ENCODE assay signal across 8 mouse cellular contexts in genomic region chr2:125624127-125624685, GRCm38 (mm10). TPM values are rescaled to one million over a fixed set of nuclear protein-coding genes. Genes with fewer than 3 reads are reported as not detected.
DNase-seq lines count a peak whose midpoint lies in the region; ATAC-seq and TF ChIP-seq lines count a peak whose summit lies in the region.

No protein-coding gene starts in this region.

- no peaks in the 10 kb centered on the region for H3K9me3 ChIP-seq in heart, embryonic 15.5 days (replicated peaks)
- H3K9me3 ChIP-seq in MEL (replicated peaks; ENCODE audit: insufficient read depth, low read length): no peaks in the 10 kb centered on the region
- H3K9me3 ChIP-seq in heart, embryonic 16.5 days (replicated peaks; ENCODE audit: control insufficient read depth, low read length): no peaks in the 10 kb centered on the region

- peaks cover 15% of the 10 kb centered on the region for H3K36me3 ChIP-seq in heart, embryonic 15.5 days
- peaks cover 9 to 15% of the 10 kb centered on the region in 2 experiments for H3K36me3 ChIP-seq in MEL (ENCODE audit: control insufficient read depth in 1 of 2, insufficient read depth in 2 of 2, low read length in 2 of 2)
- peaks cover 7% of the 10 kb centered on the region for H3K36me3 ChIP-seq in heart, embryonic 16.5 days (ENCODE audit: control insufficient read depth, insufficient read depth)
- peaks cover 11% of the 10 kb centered on the region for H3K36me3 ChIP-seq in macrophage (ENCODE audit: inconsistent target)

- no peak for TF ChIP-seq RAD21 in MEL (IDR thresholded peaks at IDR 0.05; ENCODE audit: low read depth, low read length)

- 0 out of 2 replicates have a peak overlapping the region, but pooled peaks have one; percentile 15 for H3K27ac ChIP-seq in heart, embryonic 15.5 days
- H3K27ac ChIP-seq in MEL (ENCODE audit: control insufficient read depth, low read depth, low read length) (peak overlapping the region; percentile 80), macrophage (peak overlapping the region; percentile 14; the same call in 1 of the 2 replicates)
- peak overlapping the region; percentile 76 for H3K27ac ChIP-seq in heart, embryonic 16.5 days (ENCODE audit: low read length)

- DNase-seq in heart, postnatal 36 days: no peak
- peak; percentile 75 for DNase-seq in MEL (ENCODE audit: low read depth, low spot score)
- DNase-seq in cerebellum, postnatal 4 days (ENCODE audit: low spot score in 2 of 2): no peak
- DNase-seq in layer of hippocampus, adult 9-10 months (ENCODE audit: low spot score): no peak

- H3K79me2 ChIP-seq in MEL (ENCODE audit: control insufficient read depth, insufficient read depth, low read length, poor library complexity): peaks cover 29% of the 10 kb centered on the region
- H3K79me2 ChIP-seq in macrophage (ENCODE audit: inconsistent target): peaks cover 46% of the 10 kb centered on the region

- H3K4me1 ChIP-seq in heart, embryonic 15.5 days (replicated peaks): peaks cover 30% of the 10 kb centered on the region
- peaks cover 0 to 12% of the 10 kb centered on the region in 2 experiments; a peak in 2 of 4 replicates for H3K4me1 ChIP-seq in MEL (ENCODE audit: control insufficient read depth in 1 of 2, insufficient read depth in 2 of 2, low read length in 2 of 2)
- H3K4me1 ChIP-seq in heart, embryonic 16.5 days (ENCODE audit: control insufficient read depth, insufficient read depth, low read length): peaks cover 26% of the 10 kb centered on the region

- H3K4me2 ChIP-seq in heart, embryonic 15.5 days: peak overlapping the region; percentile 61
- H3K4me2 ChIP-seq in heart, embryonic 16.5 days (ENCODE audit: low read depth, low read length): peak overlapping the region; percentile 66

- TF ChIP-seq EP300 in MEL (IDR thresholded peaks at IDR 0.05; ENCODE audit: low read depth in 1 of 2, low read length in 2 of 2): no peak

- H3K27me3 ChIP-seq in heart, embryonic 15.5 days: no peaks in the 10 kb centered on the region
- no peaks in the 10 kb centered on the region for H3K27me3 ChIP-seq in MEL (ENCODE audit: control insufficient read depth in 1 of 2, insufficient read depth in 2 of 2, low read length in 2 of 2)
- no peaks in the 10 kb centered on the region for H3K27me3 ChIP-seq in heart, embryonic 16.5 days (ENCODE audit: control insufficient read depth, insufficient read depth, low read length)

- 11% methylated on average over 9 of the region's 9 CpGs for WGBS in heart, embryonic 15.5 days
- 6% methylated on average over 9 of the region's 9 CpGs for WGBS in heart, embryonic 16.5 days
- 9% methylated on average over 9 of the region's 9 CpGs for whole genome bisulfite sequencing in macrophage (ENCODE audit: missing documents)

- ATAC-seq in heart, embryonic 15.5 days (replicated peaks; ENCODE audit: insufficient number of reproducible peaks, insufficient read depth, low FRiP score, low read depth): no peak
- ATAC-seq in heart, embryonic 16.5 days (replicated peaks; ENCODE audit: extremely low read depth, insufficient read depth, low FRiP score): no peak
- no peak for ATAC-seq in granulocyte monocyte progenitor cell, adult 5-6 weeks (replicated peaks; ENCODE audit: poor library complexity, severe bottlenecking)

- no peak; a peak in 1 of 4 replicates for TF ChIP-seq POLR2A in MEL (IDR thresholded peaks at IDR 0.05; ENCODE audit: control insufficient read depth in 1 of 2, insufficient read depth in 1 of 2, low read depth in 1 of 2, low read length in 2 of 2, poor library complexity in 1 of 2)

- TF ChIP-seq CTCF in MEL (IDR thresholded peaks at IDR 0.05 in 2 of 3, conservative IDR thresholded peaks at IDR 0.05 in 1 of 3; ENCODE audit: control insufficient read depth in 1 of 3, insufficient read depth in 1 of 3, low read depth in 2 of 3, low read length in 3 of 3, poor library complexity in 1 of 3, severe bottlenecking in 1 of 3): no peak

- intact Hi-C loops in heart, postnatal 36 days (cut with DNase I): no loop called here

- peak overlapping the region; percentile 78 for H3K9ac ChIP-seq in heart, embryonic 15.5 days
- peak overlapping the region; percentile 87 for H3K9ac ChIP-seq in MEL (ENCODE audit: control insufficient read depth, low read depth, low read length, poor library complexity, severe bottlenecking)
- H3K9ac ChIP-seq in heart, embryonic 16.5 days (ENCODE audit: low read length): peak overlapping the region; percentile 91

- H3K4me3 ChIP-seq in heart, embryonic 15.5 days: peak overlapping the region; percentile 85
- H3K4me3 ChIP-seq in MEL (ENCODE audit: control insufficient read depth in 1 of 2, insufficient read depth in 1 of 2, low read depth in 2 of 2, low read length in 2 of 2): peak overlapping the region; percentile 87 to 90
- peak overlapping the region; percentile 95 for H3K4me3 ChIP-seq in heart, embryonic 16.5 days (ENCODE audit: low read length)
- H3K4me3 ChIP-seq in macrophage (ENCODE audit: inconsistent target): peak overlapping the region; percentile 67

TF ChIP-seq in MEL, 35 proteins besides CTCF, POLR2A, EP300 and RAD21:
- peak; percentile 79 for TF ChIP-seq MYC (IDR thresholded peaks at IDR 0.05; ENCODE audit: low read depth, low read length)
- TF ChIP-seq USF1 (IDR thresholded peaks at IDR 0.05; ENCODE audit: low read depth, low read length): no peak
- peak; percentile 87 for TF ChIP-seq MXI1 (IDR thresholded peaks at IDR 0.05; ENCODE audit: low read depth, low read length)
- TF ChIP-seq HCFC1 (IDR thresholded peaks at IDR 0.05; ENCODE audit: low read depth, low read length): no peak
- TF ChIP-seq ETS1 (IDR thresholded peaks at IDR 0.05; ENCODE audit: low read depth, low read length): 0 out of 2 replicates have a peak, but pooled peaks have one; percentile 24
- peak; percentile 61 for TF ChIP-seq MAX (IDR thresholded peaks at IDR 0.05; ENCODE audit: low read length)
- peak; percentile 60 for TF ChIP-seq SIN3A (IDR thresholded peaks at IDR 0.05; ENCODE audit: low read length)
- peak; percentile 31; the same call in 1 of the 2 replicates for TF ChIP-seq TBP (IDR thresholded peaks at IDR 0.05; ENCODE audit: low read depth, low read length)

RNA-seq across cellular contexts. Expression of gene Cep152, which starts 0.7 kb away (rescaled TPM):
- 3.1 and 4.3 TPM in 2 replicates for polyA plus RNA-seq in heart, embryonic 15.5 days (2015; fragmentation: Nextera tagmentation; extraction: Ambion mirVana)
- total RNA-seq in heart, postnatal 36 days (2021): 1 to 10 TPM; 1.4 TPM
- total RNA-seq in MEL (2012; rRNA removed): 11.7 and 13.9 TPM in 2 replicates
- 10 to 100 TPM in 1 of 2 experiments, not detected in 1; 14.1 TPM for polyA plus RNA-seq in MEL (2012; ENCODE audit: insufficient read depth in 1 of 2, insufficient read length in 2 of 2, low read depth in 1 of 2, low replicate concordance in 2 of 2, missing spikeins in 1 of 2)
- polyA plus RNA-seq in heart, embryonic 16.5 days (2015; fragmentation: Nextera tagmentation; extraction: Ambion mirVana): 4.2 and 4.7 TPM in 2 replicates
- 10 to 100 TPM in 22 of 26 experiments, 1 to 10 TPM in 4; 6.2 to 38.8 (median 22.4) TPM for total RNA-seq in macrophage (2018; cell fraction: chromatin; rRNA removed)
- total RNA-seq in macrophage (2018; cell fraction: cytosol; rRNA removed): 1 to 10 TPM; 1.0 to 3.2 (median 2.6) TPM
- 10 to 100 TPM in 16 of 26 experiments, 1 to 10 TPM in 10; 2.9 to 23.0 (median 10.7) TPM for total RNA-seq in macrophage (2018; cell fraction: nucleus; rRNA removed)
- 2.2 to 3.1 TPM (median 2.4 TPM) in 3 replicates for polyA plus RNA-seq in macrophage (2018)
- total RNA-seq in granulocyte monocyte progenitor cell, adult 5-6 weeks (2014; fragmentation: Nextera tagmentation): 8.2 and 10.9 TPM in 2 replicates
- total RNA-seq in granulocyte monocyte progenitor cell, adult 5-6 weeks (2017): 21.1 and 21.6 TPM in 2 replicates

RNA-seq across cellular contexts. Expression of gene Eid1, which starts 48.7 kb away (rescaled TPM):
- polyA plus RNA-seq in heart, embryonic 15.5 days (2015; fragmentation: Nextera tagmentation; extraction: Ambion mirVana): 119 and 128 TPM in 2 replicates
- 10 to 100 TPM; 52.2 to 58.0 TPM for total RNA-seq in heart, postnatal 36 days (2021)
- 16.4 and 16.6 TPM in 2 replicates for total RNA-seq in MEL (2012; rRNA removed)
- polyA plus RNA-seq in MEL (2012; ENCODE audit: insufficient read depth in 1 of 2, insufficient read length in 2 of 2, low read depth in 1 of 2, low replicate concordance in 2 of 2, missing spikeins in 1 of 2): 10 to 100 TPM in 1 of 2 experiments, not detected in 1; 33.9 TPM
- 112 and 128 TPM in 2 replicates for polyA plus RNA-seq in heart, embryonic 16.5 days (2015; fragmentation: Nextera tagmentation; extraction: Ambion mirVana)
- 10 to 100 TPM in 9 of 26 experiments, 1 to 10 TPM in 14, under 1 TPM in 3; 0.56 to 45.4 (median 5.2) TPM for total RNA-seq in macrophage (2018; cell fraction: chromatin; rRNA removed)
- total RNA-seq in macrophage (2018; cell fraction: cytosol; rRNA removed): 10 to 100 TPM; 49.5 to 96.8 (median 79.6) TPM
- total RNA-seq in macrophage (2018; cell fraction: nucleus; rRNA removed): 10 to 100 TPM; 10.0 to 84.7 (median 26.7) TPM
- 98.4 to 218 TPM (median 159 TPM) in 3 replicates for polyA plus RNA-seq in macrophage (2018)
- 68.2 and 71.7 TPM in 2 replicates for total RNA-seq in granulocyte monocyte progenitor cell, adult 5-6 weeks (2014; fragmentation: Nextera tagmentation)
- 121 and 142 TPM in 2 replicates for total RNA-seq in granulocyte monocyte progenitor cell, adult 5-6 weeks (2017)

Comparison
In these comparisons a context has a peak if more than half of its experiments do, and no peak if none do; other contexts are left out.
1. H3K27ac ChIP-seq: peak in every context shown above with its lines; median percentile 80 in MEL; 76 in heart, embryonic 16.5 days; 15 in heart, embryonic 15.5 days; 14 in macrophage.